32 mouse cellular contexts compared by ENCODE assay signal in the genomic region with DNA sequence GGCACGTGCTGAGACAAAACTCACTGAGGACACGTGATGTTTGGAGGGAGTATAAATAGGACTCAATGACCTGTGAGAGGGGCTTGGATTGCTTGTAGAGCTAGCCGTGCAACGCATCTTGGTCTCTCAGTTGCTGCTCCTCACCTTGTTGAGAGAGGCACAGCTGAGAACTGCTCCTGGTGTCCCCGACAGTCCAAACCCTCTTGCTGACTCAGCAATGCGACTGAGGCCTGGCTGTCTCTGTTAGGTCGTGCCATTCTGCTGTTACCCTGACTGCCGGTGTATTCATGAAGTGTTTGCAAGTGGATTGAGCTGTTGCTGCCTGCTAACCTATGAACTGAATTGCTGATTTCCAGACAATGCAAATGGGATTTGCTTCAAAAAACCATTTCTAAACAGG. TPM values are rescaled to one million over a fixed set of nuclear protein-coding genes. Genes with fewer than 3 reads are reported as not detected.
"Had no signal": no experiment of that assay in that cellular context is flagged by ENCODE, and none has a peak within 500 bp of the region (broad histone marks: within the 10 kb centered on the region; RNA-seq: fewer than 3 reads in every experiment).

No protein-coding gene starts in this region.

- H3K9ac ChIP-seq: heart, embryonic 12.5 days; heart, embryonic 15.5 days; hindbrain, embryonic 13.5 days; hindbrain, embryonic 15.5 days; kidney, embryonic 15.5 days; limb, embryonic 13.5 days; limb, embryonic 15.5 days; liver, embryonic 13.5 days; liver, embryonic 15.5 days had no signal

- DNase-seq: gastrocnemius, adult 2 months; gastrocnemius, postnatal 10 days; gastrocnemius, postnatal 25 days; heart, adult 11 months; heart, postnatal 14 days; heart, postnatal 36 days; kidney, adult 11 months; kidney, adult 2 months; kidney, adult 9 months; kidney, postnatal 14 days; kidney, postnatal 36 days; layer of hippocampus, adult 9-11 months; layer of hippocampus, postnatal 36 days; left cerebral cortex, postnatal 4 days; liver, embryonic 13.5 days had no signal

- H3K9me3 ChIP-seq: heart, embryonic 10.5 days; heart, embryonic 12.5 days; heart, embryonic 15.5 days; hindbrain, embryonic 13.5 days; hindbrain, embryonic 15.5 days; kidney, embryonic 15.5 days; limb, embryonic 13.5 days; limb, embryonic 15.5 days; liver, embryonic 13.5 days; liver, embryonic 15.5 days had no signal

- H3K27me3 ChIP-seq: heart, embryonic 12.5 days; heart, embryonic 15.5 days; hindbrain, embryonic 13.5 days; hindbrain, embryonic 15.5 days; kidney, embryonic 15.5 days; limb, embryonic 13.5 days; limb, embryonic 15.5 days; liver, embryonic 13.5 days; liver, embryonic 15.5 days had no signal

- H3K4me2 ChIP-seq: heart, embryonic 12.5 days; heart, embryonic 15.5 days; hindbrain, embryonic 13.5 days; hindbrain, embryonic 15.5 days; kidney, embryonic 15.5 days; limb, embryonic 13.5 days; limb, embryonic 15.5 days; liver, embryonic 13.5 days; liver, embryonic 15.5 days had no signal

- ATAC-seq: hindbrain, postnatal 0 days; intestine, embryonic 16.5 days had no signal

- H3K4me3 ChIP-seq: gastrocnemius, adult 2 months; heart, embryonic 10.5 days; heart, embryonic 12.5 days; heart, embryonic 15.5 days; hindbrain, embryonic 13.5 days; hindbrain, embryonic 15.5 days; kidney, embryonic 15.5 days; limb, embryonic 13.5 days; limb, embryonic 15.5 days; liver, embryonic 13.5 days; liver, embryonic 15.5 days had no signal

- H3K27ac ChIP-seq: gastrocnemius, adult 2 months; heart, embryonic 10.5 days; heart, embryonic 15.5 days; hindbrain, embryonic 13.5 days; hindbrain, embryonic 15.5 days; hindbrain, postnatal 0 days; kidney, embryonic 15.5 days; kidney, postnatal 0 days; limb, embryonic 13.5 days; limb, embryonic 15.5 days; liver, embryonic 13.5 days; liver, embryonic 15.5 days had no signal

- H3K36me3 ChIP-seq: heart, embryonic 10.5 days; heart, embryonic 12.5 days; heart, embryonic 15.5 days; hindbrain, embryonic 13.5 days; hindbrain, embryonic 15.5 days; kidney, embryonic 15.5 days; limb, embryonic 13.5 days; limb, embryonic 15.5 days; liver, embryonic 13.5 days; liver, embryonic 15.5 days had no signal

RNA-seq across cellular contexts. Expression of a gene that starts 6.6 kb away (rescaled TPM):
- total RNA-seq: gastrocnemius, adult 2 months; gastrocnemius, postnatal 25 days; heart, adult 8-10 months; heart, postnatal 36 days; liver, adult 2 months had no signal
- polyA plus RNA-seq: gonadal fat pad, adult 2 months; heart, postnatal 0 days; liver, adult 2 months had no signal

RNA-seq across cellular contexts. Expression of a gene that starts 16.8 kb away (rescaled TPM):
- total RNA-seq: gastrocnemius, adult 2 months; gastrocnemius, postnatal 25 days; heart, adult 8-10 months; heart, postnatal 14 days; heart, postnatal 36 days; hematopoietic stem cell, adult 5-6 weeks; liver, adult 2 months had no signal
- polyA plus RNA-seq: gonadal fat pad, adult 2 months; liver, adult 2 months had no signal

RNA-seq across cellular contexts. Expression of a gene that starts 31.8 kb away (rescaled TPM):
- total RNA-seq: hematopoietic stem cell, adult 5-6 weeks had no signal
